Mouse (Mus musculus) forebrain, embryonic 15.5 days (tissue): ENCODE measurements around the gene Rnase2a. TPM values are rescaled to one million over a fixed set of nuclear protein-coding genes. Genes with fewer than 3 reads are reported as not detected.
"Not testable (repeated sequence)": the region's sequence is repeated elsewhere in the genome, so short reads cannot be mapped to it uniquely, and the experiment has no call there.

Experiments used
- ATAC-seq: fragments of 200-750 bp; cut with Nextera tagmentation; replicated peaks from 2 replicates; pipeline ENCODE4 v1.8.0; 2017; ENCODE audit warnings: mild to moderate bottlenecking, moderate TSS enrichment, moderate library complexity
- H3K27ac ChIP-seq: fragments of 300-500 bp; sonication (generic); replicated peaks from 2 replicates; pipeline ENCODE4 v1.5.1; 2015; ENCODE audit warnings: mild to moderate bottlenecking, inconsistent platforms
- H3K27me3 ChIP-seq: fragments of 300-500 bp; sonication (generic); 2 replicates; pipeline ENCODE4 v1.6.1; 2015; ENCODE audit warnings: inconsistent platforms
- H3K36me3 ChIP-seq: fragments of 300-500 bp; sonication (generic); 2 replicates; pipeline ENCODE4 v1.6.1; 2015; ENCODE audit warnings: mild to moderate bottlenecking, inconsistent platforms
- H3K4me1 ChIP-seq: fragments of 300-500 bp; sonication (generic); 2 replicates; pipeline ENCODE4 v1.6.1; 2015; ENCODE audit warnings: inconsistent platforms
- H3K4me2 ChIP-seq: fragments of 300-500 bp; sonication (generic); replicated peaks from 2 replicates; pipeline ENCODE4 v1.6.1; 2015; ENCODE audit warnings: mild to moderate bottlenecking, inconsistent platforms
- H3K4me3 ChIP-seq: fragments of 300-500 bp; sonication (generic); 2 replicates; pipeline ENCODE4 v1.5.1; 2015; ENCODE audit warnings: mild to moderate bottlenecking, inconsistent platforms
- H3K9ac ChIP-seq: fragments of 300-500 bp; sonication (generic); replicated peaks from 2 replicates; pipeline ENCODE4 v1.6.1; 2015; ENCODE audit warnings: mild to moderate bottlenecking, inconsistent platforms
- H3K9me3 ChIP-seq: fragments of 300-500 bp; sonication (generic); 2 replicates; pipeline ENCODE4 v1.6.1; 2016; ENCODE audit warnings: inconsistent platforms
- WGBS: fragments of 180-500 bp; shearing (Covaris S2); methylation state at CpG from one replicate; pipeline ENCODE4 v1.1.7; 2015; ENCODE audit warnings: mixed read lengths; 5-methylcytosine and 5-hydroxymethylcytosine counted together
- polyA plus RNA-seq: library from polyadenylated mRNA; unstranded; fragments of >200 nt; fragmentation: Nextera tagmentation; extraction: Ambion mirVana; gene quantifications from 2 replicates; pipeline ENCODE4 v1.2.1, GENCODE M21; 2015

Rnase2a gene
- not detected in 2 replicates for polyA plus RNA-seq

DNA sequence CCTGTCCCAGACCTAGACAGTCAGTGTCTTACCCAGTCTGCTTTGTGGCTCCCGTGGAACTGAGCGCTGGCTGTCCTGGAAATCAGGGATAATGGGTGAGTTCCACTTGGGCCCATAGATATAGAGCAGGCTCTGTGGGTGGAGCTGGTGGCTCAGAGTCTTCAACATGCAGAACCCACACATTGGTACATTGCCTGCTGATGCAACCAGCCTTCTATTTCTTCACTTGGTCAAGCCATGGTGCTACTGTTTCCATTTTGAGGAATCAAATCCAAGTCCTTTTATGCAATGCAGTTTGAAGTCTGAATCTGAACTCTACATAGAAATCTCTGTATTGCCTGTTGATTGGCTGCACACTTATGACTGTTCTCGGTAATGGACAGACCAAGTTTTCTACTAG lies at the start of gene Rnase2a:
TSS of gene Rnase2a (minus strand) at position 72 of the 400 bp plus-strand sequence.
- H3K9me3 ChIP-seq, result no peaks in the 10 kb centered on the region
- WGBS, result 91% methylated on average over 3 of the region's 3 CpGs
- no peaks in the 10 kb centered on the region for H3K27me3 ChIP-seq
- no peak within 1 kb of the TSS for H3K27ac ChIP-seq
- H3K4me1 ChIP-seq, result no peaks in the 10 kb centered on the region
- H3K36me3 ChIP-seq, result no peaks in the 10 kb centered on the region
- no peak within 1 kb of the TSS for H3K4me2 ChIP-seq
- ATAC-seq, result no peak
- H3K9ac ChIP-seq, result no peak within 1 kb of the TSS
- no peak within 1 kb of the TSS for H3K4me3 ChIP-seq

DNA sequence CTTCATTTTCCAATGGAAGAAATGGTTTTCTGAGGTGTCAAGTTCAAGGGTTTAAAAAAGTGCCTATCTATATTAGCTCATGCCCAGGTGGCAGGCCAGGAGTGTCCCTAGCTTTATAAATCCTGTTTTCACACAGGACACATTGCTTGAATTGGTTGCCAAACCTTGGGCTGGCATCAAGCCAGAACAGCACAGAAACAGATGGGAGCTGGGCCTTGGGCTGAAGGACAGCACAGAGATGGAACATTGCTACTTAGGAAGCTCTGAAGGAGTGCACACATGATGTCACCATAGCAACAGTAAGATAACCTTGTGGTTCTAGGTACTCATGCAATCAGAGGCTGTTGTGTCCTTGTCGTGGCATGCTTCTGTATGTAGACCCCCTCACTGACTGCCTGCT lies 35.6 kb upstream of the Rnase2a start:
- Histone ChIP-seq H3K9ac (no peak overlapping the region), H3K4me1 (no peaks in the 10 kb centered on the region), H3K27me3 (no peaks in the 10 kb centered on the region), H3K27ac (no peak overlapping the region), H3K36me3 (no peaks in the 10 kb centered on the region), H3K4me2 (no peak overlapping the region), H3K9me3 (no peaks in the 10 kb centered on the region), H3K4me3 (no peak overlapping the region)
- WGBS, result 63% methylated on average over 1 of the region's 1 CpGs
- no peak for ATAC-seq

DNA sequence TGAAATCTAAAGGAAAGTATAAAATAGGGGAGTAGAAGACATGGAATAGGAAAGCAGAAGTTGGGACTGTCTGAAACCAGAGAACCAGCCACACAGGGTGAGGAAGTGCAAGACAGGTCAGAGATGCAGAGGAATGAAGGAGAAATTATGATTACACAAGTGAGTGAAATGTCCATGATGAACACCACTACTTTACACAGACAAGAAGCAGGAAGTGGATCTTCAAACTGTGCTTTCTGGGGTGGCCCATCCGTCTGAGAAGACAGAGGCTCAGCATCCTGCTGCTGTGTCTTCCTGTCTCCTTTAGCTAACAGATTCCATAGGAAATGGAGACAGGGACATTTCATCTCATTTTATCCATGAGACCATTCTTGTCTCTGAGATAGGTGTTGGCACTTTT lies 22.6 kb upstream of the Rnase2a start:
- H3K4me1 ChIP-seq, ATAC-seq, H3K9ac ChIP-seq, H3K4me3 ChIP-seq, H3K4me2 ChIP-seq, H3K27me3 ChIP-seq, H3K36me3 ChIP-seq, H3K27ac ChIP-seq, H3K9me3 ChIP-seq: not testable (repeated sequence)
- WGBS, result 59% methylated on average over 1 of the region's 1 CpGs

DNA sequence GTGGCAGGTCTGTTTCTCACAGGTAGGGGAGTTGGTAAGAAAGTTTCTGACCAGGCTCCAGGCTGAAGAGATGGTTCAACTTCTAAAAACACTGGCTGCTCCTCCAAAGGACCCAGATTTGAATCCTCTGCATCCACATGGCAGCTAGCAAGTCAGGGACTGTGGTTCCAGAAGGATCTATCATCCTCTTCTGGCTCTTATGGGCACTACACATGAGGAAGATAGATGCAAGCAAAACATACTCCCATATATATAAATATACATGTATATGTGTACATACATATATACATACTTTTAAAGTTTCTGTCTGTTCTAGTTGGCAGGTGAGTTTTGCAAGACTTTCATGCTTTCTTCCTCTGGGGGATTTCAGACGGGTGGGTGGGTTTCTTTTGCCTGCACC lies 12.8 kb upstream of the Rnase2a start:
- no peak overlapping the region for H3K27ac ChIP-seq
- 73% methylated on average over 1 of the region's 1 CpGs for WGBS
- no peak overlapping the region for H3K4me3 ChIP-seq
- ATAC-seq, result no peak
- no peak overlapping the region for H3K4me2 ChIP-seq
- no peaks in the 10 kb centered on the region for H3K9me3 ChIP-seq
- no peaks in the 10 kb centered on the region for H3K27me3 ChIP-seq
- H3K4me1 ChIP-seq, result no peaks in the 10 kb centered on the region
- no peaks in the 10 kb centered on the region for H3K36me3 ChIP-seq
- no peak overlapping the region for H3K9ac ChIP-seq

DNA sequence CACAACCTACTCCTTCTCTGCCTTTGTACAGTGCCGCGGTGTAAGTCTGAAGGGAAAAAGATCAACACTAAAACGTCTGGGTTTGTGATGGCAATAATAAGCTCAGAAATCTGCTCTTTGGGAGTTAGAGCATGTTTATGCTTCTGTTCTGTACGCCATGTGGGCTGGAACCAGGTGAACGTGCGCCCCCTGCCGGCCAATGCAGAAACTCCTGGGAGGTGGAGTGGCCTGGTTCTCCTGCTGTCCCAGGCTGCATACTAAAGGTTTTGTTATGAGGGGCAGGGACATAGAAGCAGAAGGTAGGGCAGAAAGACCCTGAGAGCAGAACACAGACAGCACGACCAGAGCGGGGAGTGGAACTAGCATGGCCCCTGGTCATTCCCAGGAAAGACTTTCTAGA lies 10.2 kb upstream of the Rnase2a start:
- Histone ChIP-seq H3K36me3 (no peaks in the 10 kb centered on the region), H3K4me2 (no peak overlapping the region), H3K27me3 (no peaks in the 10 kb centered on the region), H3K4me3 (no peak overlapping the region), H3K4me1 (no peaks in the 10 kb centered on the region), H3K9me3 (no peaks in the 10 kb centered on the region), H3K9ac (no peak overlapping the region), H3K27ac (no peak overlapping the region)
- ATAC-seq, result peak; percentile 89
- WGBS, result 7% methylated on average over 9 of the region's 9 CpGs

DNA sequence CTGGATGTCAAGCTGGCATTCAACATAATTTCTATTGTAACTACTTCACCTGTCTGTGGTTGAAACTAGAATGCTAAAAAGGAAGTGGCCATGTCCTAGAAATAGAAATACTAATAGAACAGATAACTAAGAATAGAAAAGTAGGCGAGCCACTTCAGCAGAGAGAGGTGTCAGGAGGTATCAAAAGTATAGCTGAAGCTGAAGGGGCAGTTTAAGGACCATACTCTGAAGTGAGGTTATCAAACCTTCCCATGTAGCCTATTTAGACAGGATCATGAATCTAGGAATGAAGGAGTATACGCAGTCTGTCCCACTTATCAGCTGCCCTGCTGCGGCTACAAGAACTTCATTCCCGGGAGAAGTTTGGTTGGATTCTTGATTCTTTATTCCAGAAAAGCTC lies 9.8 kb upstream of the Rnase2a start:
- ATAC-seq, result no peak
- no peak overlapping the region for H3K4me2 ChIP-seq
- no peak overlapping the region for H3K27ac ChIP-seq
- H3K4me3 ChIP-seq, result no peak overlapping the region
- 69% methylated on average over 4 of the region's 4 CpGs for WGBS
- H3K36me3 ChIP-seq, result no peaks in the 10 kb centered on the region
- no peaks in the 10 kb centered on the region for H3K9me3 ChIP-seq
- H3K27me3 ChIP-seq, result no peaks in the 10 kb centered on the region
- H3K4me1 ChIP-seq, result no peaks in the 10 kb centered on the region
- no peak overlapping the region for H3K9ac ChIP-seq

DNA sequence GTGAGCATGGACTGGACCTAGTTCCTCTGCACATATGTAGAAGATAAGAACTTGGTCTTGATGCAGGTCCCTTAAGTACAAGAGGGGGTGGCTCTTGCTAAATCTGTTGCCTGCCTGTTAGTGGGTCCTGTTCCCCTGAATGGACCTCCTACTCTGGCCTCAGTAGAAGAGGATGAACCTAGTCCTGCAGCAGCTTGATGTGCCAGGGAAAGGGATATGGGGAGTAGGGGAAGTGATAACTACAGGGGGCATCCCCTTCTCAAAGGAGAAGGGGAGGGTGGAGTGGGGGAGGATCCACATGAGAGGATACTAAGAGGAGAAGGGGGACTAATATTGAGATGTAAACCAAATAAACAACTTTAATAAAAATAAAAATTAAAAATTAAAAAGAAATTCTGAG lies 6.5 kb upstream of the Rnase2a start:
- H3K4me2 ChIP-seq, result no peak overlapping the region
- no peak overlapping the region for H3K27ac ChIP-seq
- no peaks in the 10 kb centered on the region for H3K27me3 ChIP-seq
- no peaks in the 10 kb centered on the region for H3K9me3 ChIP-seq
- H3K36me3 ChIP-seq, result no peaks in the 10 kb centered on the region
- ATAC-seq, result no peak
- no peak overlapping the region for H3K9ac ChIP-seq
- no peaks in the 10 kb centered on the region for H3K4me1 ChIP-seq
- H3K4me3 ChIP-seq, result no peak overlapping the region

DNA sequence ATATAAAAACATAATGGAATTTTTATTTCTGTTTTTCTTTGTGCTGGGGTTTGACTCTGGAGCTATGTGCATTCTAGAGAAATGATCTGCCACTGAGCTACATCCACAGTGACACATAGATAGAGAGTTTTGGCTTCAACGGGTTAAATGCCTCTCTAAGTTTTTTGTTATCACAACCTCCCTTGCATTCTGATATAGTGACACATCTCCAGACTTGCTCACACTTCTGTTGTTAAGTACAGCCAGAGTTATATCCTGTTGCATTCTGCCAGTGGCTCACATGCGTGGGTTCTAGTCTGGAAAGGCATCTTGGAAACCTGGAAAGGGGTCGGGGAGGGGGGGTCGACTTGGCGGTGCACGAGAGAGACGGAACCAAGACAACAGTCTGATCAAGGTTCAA lies 3.8 kb upstream of the Rnase2a start:
- no peak overlapping the region for H3K4me3 ChIP-seq
- no peaks in the 10 kb centered on the region for H3K4me1 ChIP-seq
- H3K9ac ChIP-seq, result no peak overlapping the region
- no peaks in the 10 kb centered on the region for H3K27me3 ChIP-seq
- H3K4me2 ChIP-seq, result no peak overlapping the region
- H3K36me3 ChIP-seq, result no peaks in the 10 kb centered on the region
- WGBS, result 94% methylated on average over 7 of the region's 7 CpGs
- ATAC-seq, result no peak
- H3K9me3 ChIP-seq, result no peaks in the 10 kb centered on the region
- H3K27ac ChIP-seq, result no peak overlapping the region

DNA sequence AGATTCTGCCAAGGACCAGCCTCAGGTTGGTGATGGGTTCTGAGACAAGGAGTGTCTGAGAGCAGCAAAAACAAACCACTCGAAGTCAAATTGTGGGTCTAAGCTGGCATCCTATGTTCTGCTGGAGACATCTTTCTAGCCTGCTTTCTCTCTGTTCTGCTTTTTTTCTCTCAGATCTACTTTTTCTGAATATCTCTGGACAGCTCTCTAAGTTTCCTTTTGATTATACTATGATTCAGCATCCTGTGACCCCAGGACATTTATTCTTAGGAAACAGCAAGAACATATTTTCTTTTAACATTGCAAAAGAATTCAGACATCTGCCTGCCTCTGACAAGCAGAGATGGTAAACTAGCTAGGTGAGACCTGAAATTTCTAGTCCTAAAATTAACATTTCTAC lies 2.3 kb downstream of the Rnase2a start:
- Histone ChIP-seq H3K4me2 (no peak overlapping the region), H3K27me3 (no peaks in the 10 kb centered on the region), H3K4me3 (no peak overlapping the region), H3K27ac (no peak overlapping the region), H3K9me3 (no peaks in the 10 kb centered on the region), H3K9ac (no peak overlapping the region), H3K4me1 (no peaks in the 10 kb centered on the region), H3K36me3 (no peaks in the 10 kb centered on the region)
- WGBS, result 92% methylated on average over 1 of the region's 1 CpGs
- no peak for ATAC-seq

DNA sequence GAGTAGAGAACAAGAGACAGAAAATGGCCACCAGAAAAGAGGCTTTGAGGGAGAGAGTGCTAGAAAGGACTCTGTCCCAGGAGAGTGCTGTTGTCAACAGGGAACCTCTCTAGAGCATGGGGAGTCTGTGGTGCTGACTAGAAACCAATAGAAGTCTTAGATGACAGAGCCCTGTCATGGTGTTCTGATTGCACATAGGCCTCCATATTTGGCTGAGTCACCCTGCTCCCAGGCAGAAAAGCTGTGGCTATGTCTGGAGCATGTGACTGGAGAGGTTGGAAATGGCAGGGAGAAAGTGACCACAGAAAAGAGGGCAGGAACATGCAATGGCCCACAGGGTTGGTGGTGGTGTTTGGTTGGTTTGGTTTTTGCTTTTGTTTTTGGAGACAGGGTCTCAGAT lies 3.7 kb downstream of the Rnase2a start:
- H3K4me3 ChIP-seq, H3K27ac ChIP-seq, ATAC-seq, H3K4me2 ChIP-seq, H3K4me1 ChIP-seq, H3K9me3 ChIP-seq, H3K27me3 ChIP-seq, H3K36me3 ChIP-seq, H3K9ac ChIP-seq: not testable (repeated sequence)

DNA sequence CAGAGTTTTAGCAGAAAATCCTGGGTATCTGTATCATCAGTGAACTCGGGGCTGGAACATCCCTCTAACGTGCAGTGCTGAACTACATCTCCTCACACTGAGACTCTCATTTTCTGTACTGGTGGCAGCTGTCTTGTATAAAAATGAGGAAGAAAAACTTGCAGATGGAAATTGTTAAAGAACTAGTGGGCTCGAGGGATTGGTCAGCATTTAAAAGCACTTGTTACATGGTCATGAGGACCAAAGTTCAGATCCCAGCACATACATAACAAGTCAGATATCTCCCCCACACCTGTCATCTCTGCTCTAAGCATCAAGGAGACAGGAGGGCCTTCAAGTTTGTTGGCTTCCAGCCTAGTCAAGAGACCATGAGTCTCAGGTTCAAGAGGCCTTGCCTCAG lies 5.6 kb downstream of the Rnase2a start:
- Histone ChIP-seq H3K27me3 (no peaks in the 10 kb centered on the region), H3K4me2 (no peak overlapping the region), H3K4me1 (no peaks in the 10 kb centered on the region), H3K27ac (no peak overlapping the region), H3K9ac (no peak overlapping the region), H3K4me3 (no peak overlapping the region), H3K36me3 (no peaks in the 10 kb centered on the region), H3K9me3 (no peaks in the 10 kb centered on the region)
- 91% methylated on average over 3 of the region's 3 CpGs for WGBS
- no peak for ATAC-seq

DNA sequence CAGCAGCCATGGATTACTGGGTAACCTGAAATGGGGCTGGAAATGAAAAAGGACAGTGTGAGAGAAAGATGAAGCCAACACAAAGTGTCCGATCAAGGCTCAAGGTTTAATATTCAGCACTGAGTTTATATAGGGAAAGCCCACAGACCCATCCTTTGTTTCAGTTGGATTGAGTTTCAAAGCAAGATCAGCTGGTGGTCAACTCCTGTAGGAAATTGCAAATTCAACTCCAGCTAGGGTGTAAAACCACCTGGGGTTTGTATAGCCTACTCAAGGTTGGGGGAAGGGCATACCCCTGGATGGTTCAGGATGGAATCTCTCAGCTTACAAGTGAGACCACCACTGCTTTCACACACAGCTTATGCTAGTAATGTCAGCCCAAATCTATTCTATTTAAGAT lies 8.2 kb downstream of the Rnase2a start:
- ATAC-seq, result no peak
- WGBS, result 79% methylated on average over 1 of the region's 1 CpGs
- Histone ChIP-seq H3K4me2 (no peak overlapping the region), H3K4me1 (no peaks in the 10 kb centered on the region), H3K4me3 (no peak overlapping the region), H3K9me3 (no peaks in the 10 kb centered on the region), H3K27ac (no peak overlapping the region), H3K9ac (no peak overlapping the region), H3K36me3 (no peaks in the 10 kb centered on the region), H3K27me3 (no peaks in the 10 kb centered on the region)

DNA sequence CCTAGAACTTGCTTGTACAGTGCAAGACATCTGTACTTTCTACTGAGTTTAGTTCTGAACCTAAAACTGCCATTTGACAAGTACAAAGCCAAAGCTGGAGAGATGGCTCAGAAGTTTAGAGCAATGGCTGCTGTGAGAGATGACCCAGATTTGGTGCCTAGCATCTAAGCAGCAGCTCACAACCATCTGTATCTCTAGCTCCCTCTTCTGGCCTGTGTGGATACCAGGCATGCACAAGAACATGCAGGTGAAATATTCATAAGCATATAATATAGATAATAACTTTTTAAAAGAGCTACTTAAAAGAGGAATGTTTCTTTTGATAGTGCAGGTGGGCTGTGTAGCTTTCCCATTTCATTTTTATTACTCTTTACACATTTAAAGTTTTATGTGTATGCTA lies 15.0 kb downstream of the Rnase2a start:
- ATAC-seq, result no peak
- Histone ChIP-seq H3K27me3 (no peaks in the 10 kb centered on the region), H3K4me1 (no peaks in the 10 kb centered on the region), H3K36me3 (no peaks in the 10 kb centered on the region), H3K9ac (no peak overlapping the region), H3K9me3 (no peaks in the 10 kb centered on the region), H3K27ac (no peak overlapping the region), H3K4me2 (no peak overlapping the region), H3K4me3 (no peak overlapping the region)

DNA sequence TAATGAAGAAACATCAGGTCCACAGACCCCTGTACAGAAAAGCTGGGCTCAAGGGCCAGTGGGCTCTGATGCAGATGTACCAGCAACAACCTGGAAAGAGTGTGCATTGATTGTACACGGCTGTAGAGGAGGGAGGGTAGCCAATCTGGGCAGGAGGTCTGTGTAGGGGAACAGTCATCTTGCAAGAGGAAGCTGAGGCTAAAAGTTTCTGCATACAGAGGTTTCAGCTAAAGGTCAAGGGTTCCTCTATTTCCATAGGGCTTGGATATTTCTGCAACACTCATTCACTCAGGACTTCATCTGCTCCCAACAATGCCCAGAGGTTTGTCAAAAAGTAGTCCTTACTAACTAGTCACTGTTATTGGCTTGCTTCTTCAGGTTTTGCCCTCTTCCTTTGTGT lies 18.4 kb downstream of the Rnase2a start:
- H3K27me3 ChIP-seq, H3K4me3 ChIP-seq, ATAC-seq, H3K4me1 ChIP-seq, H3K27ac ChIP-seq, H3K9me3 ChIP-seq, H3K36me3 ChIP-seq, H3K9ac ChIP-seq, H3K4me2 ChIP-seq: not testable (repeated sequence)
- 74% methylated on average over 1 of the region's 1 CpGs for WGBS
